Mouse (Mus musculus): ENCODE measurements around the gene Msh6.
"Not testable (repeated sequence)": the region's sequence is repeated elsewhere in the genome, so short reads cannot be mapped to it uniquely, and the experiment has no call there.

Msh6 gene

GRCm38 (mm10) chr17:87979696-87980095, 4.8 kb downstream of the Msh6 start:
- not testable (repeated sequence) for DNase-seq (ENCODE audit: low spot score in 2 of 2)

GRCm38 (mm10) chr17:87982112-87982511, 7.2 kb downstream of the Msh6 start:
- DNase-seq (ENCODE audit: low spot score in 2 of 2): no peak

- DNase-seq (ENCODE audit: low spot score in 2 of 2): no peak
Observed at GRCm38 (mm10) chr17:87983313-87983712, 8.5 kb downstream of the Msh6 start.

GRCm38 (mm10) chr17:87984440-87985214, 9.8 kb downstream of the Msh6 start:
- no peak for DNase-seq (ENCODE audit: low spot score in 2 of 2)

- no peak for DNase-seq (ENCODE audit: low spot score in 2 of 2)
Observed at GRCm38 (mm10) chr17:87985916-87986315, 11.1 kb downstream of the Msh6 start.

- no peak for DNase-seq (ENCODE audit: low spot score in 2 of 2)
Observed at GRCm38 (mm10) chr17:87987507-87987906, 12.6 kb downstream of the Msh6 start.

GRCm38 (mm10) chr17:87992154-87992553, 17.3 kb downstream of the Msh6 start:
- DNase-seq (ENCODE audit: low spot score in 2 of 2): no peak

GRCm38 (mm10) chr17:87993338-87993737, 18.5 kb downstream of the Msh6 start:
- DNase-seq (ENCODE audit: low spot score in 2 of 2): no peak

GRCm38 (mm10) chr17:87997808-87998207, 22.9 kb downstream of the Msh6 start:
- DNase-seq (ENCODE audit: low spot score in 2 of 2): peak; percentile 13 to 25

- no peak for DNase-seq (ENCODE audit: low spot score in 2 of 2)
Observed at GRCm38 (mm10) chr17:88004892-88005291, 30.0 kb downstream of the Msh6 start.

GRCm38 (mm10) chr17:88006956-88007355, 32.1 kb downstream of the Msh6 start:
- no peak for DNase-seq (ENCODE audit: low spot score in 2 of 2)

- no peak for DNase-seq (ENCODE audit: low spot score in 2 of 2)
Observed at GRCm38 (mm10) chr17:88014456-88014855, 39.6 kb downstream of the Msh6 start.

GRCm38 (mm10) chr17:88016027-88016426, 41.2 kb downstream of the Msh6 start:
- DNase-seq (ENCODE audit: low spot score in 2 of 2): not testable (repeated sequence)

- no peak for DNase-seq (ENCODE audit: low spot score in 2 of 2)
Observed at GRCm38 (mm10) chr17:88023924-88024323, 49.1 kb downstream of the Msh6 start.

GRCm38 (mm10) chr17:88025227-88025626, 50.4 kb downstream of the Msh6 start:
- peak in 1 of 2 experiments; percentile 20 for DNase-seq (ENCODE audit: low spot score in 2 of 2)

GRCm38 (mm10) chr17:88029194-88029970, 54.5 kb downstream of the Msh6 start:
- no peak for DNase-seq (ENCODE audit: low spot score in 2 of 2)

- DNase-seq (ENCODE audit: low spot score in 2 of 2): no peak
Observed at GRCm38 (mm10) chr17:88031755-88032154, 56.9 kb downstream of the Msh6 start.

- DNase-seq (ENCODE audit: low spot score in 2 of 2): no peak
Observed at GRCm38 (mm10) chr17:88034418-88034817, 59.6 kb downstream of the Msh6 start.

Data from urinary bladder, postnatal 36 days (tissue).